Mouse (Mus musculus) spleen, adult 2 months (tissue): ENCODE measurements around the gene Crip1.

Source experiments
- CTCF ChIP-seq: fragments of 200-500 bp; IDR thresholded peaks from 2 replicates; pipeline ENCODE4 v1.5.1; 2011; ENCODE audit warnings: mild to moderate bottlenecking, inconsistent platforms; ENCODE audit not compliant: insufficient read depth, insufficient read length, insufficient replicate concordance; ENCODE audit errors: extremely low read depth
- POLR2A ChIP-seq: fragments of 200-500 bp; IDR thresholded peaks from 2 replicates; pipeline ENCODE4 v1.6.1; 2011; ENCODE audit warnings: low read depth, low read length, inconsistent platforms

GRCm38 (mm10) chr12:113133861-113134403, 12.2 kb upstream of the Crip1 start:
- TF ChIP-seq CTCF, result no peak
- TF ChIP-seq POLR2A, result no peak
